Mouse (Mus musculus) CH12.LX (cell line): ENCODE measurements at regions not wholly inside any gene's neighbourhood (a gene's known extent, or its start where the extent isn't known, plus 50 kb on each side); places are given as distances from the start of the nearest gene placed in this dataset.

ENCODE experiments used
- DNase-seq: peaks from one replicate; pipeline ENCODE4 v3.0.0-alpha.2; 2013; ENCODE audit errors: extremely low read depth
- H3K27ac ChIP-seq: 2 replicates; pipeline ENCODE4 v1.5.1; 2012; ENCODE audit warnings: low read depth, mild to moderate bottlenecking, control low read depth, moderate library complexity; ENCODE audit not compliant: insufficient read depth
- H3K27me3 ChIP-seq: replicated peaks from 2 replicates; pipeline ENCODE3; 2012; ENCODE audit warnings: inconsistent platforms
- H3K36me3 ChIP-seq, 2 experiments: replicated peaks in 1 of 2; 2 replicates each; pipeline versions ENCODE3 to v1.6.1; 2012; ENCODE audit warnings: inconsistent platforms in 1 of 2, low read length in 1 of 2, mild to moderate bottlenecking in 1 of 2, mixed read lengths in 1 of 2, moderate library complexity in 1 of 2; ENCODE audit not compliant: control insufficient read depth in 1 of 2, insufficient read depth in 1 of 2
- H3K4me1 ChIP-seq, 2 experiments: 2 replicates each; pipeline ENCODE4 v1.6.1; 2012; ENCODE audit warnings: inconsistent platforms in 1 of 2, moderate library complexity in 1 of 2; ENCODE audit not compliant: insufficient read depth in 2 of 2, control insufficient read depth in 1 of 2
- H3K4me2 ChIP-seq: 2 replicates; pipeline ENCODE4 v1.6.1; 2012; ENCODE audit warnings: low read depth, mild to moderate bottlenecking, control low read depth; ENCODE audit not compliant: poor library complexity, insufficient read depth, severe bottlenecking
- H3K4me3 ChIP-seq, 3 experiments: fragments of 150-350 bp in 1 of 3; sonication (generic) in 1 of 3; replicated peaks in 1 of 3; 2 replicates each; pipeline versions ENCODE3 to v1.5.1; 2011 to 2012; ENCODE audit warnings: low read depth in 2 of 3, low read length in 2 of 3, mild to moderate bottlenecking in 2 of 3, moderate library complexity in 2 of 3, control low read depth in 1 of 3, improper control_type of control experiment in 1 of 3, inconsistent platforms in 1 of 3, mixed read lengths in 1 of 3; ENCODE audit not compliant: poor library complexity in 1 of 3
- H3K79me2 ChIP-seq: replicated peaks from 2 replicates; pipeline ENCODE4 v1.6.1; 2012; ENCODE audit warnings: mild to moderate bottlenecking, moderate library complexity; ENCODE audit not compliant: control insufficient read depth, poor library complexity, insufficient read depth, severe bottlenecking; ENCODE audit errors: extremely low read depth
- H3K9ac ChIP-seq: 2 replicates; pipeline ENCODE4 v1.6.1; 2012; ENCODE audit warnings: low read depth, mild to moderate bottlenecking, control low read depth, moderate library complexity; ENCODE audit not compliant: insufficient read depth
- H3K9me3 ChIP-seq: replicated peaks from 2 replicates; pipeline ENCODE3; 2012; ENCODE audit warnings: low read length, inconsistent platforms, mixed read lengths
- BHLHE40 ChIP-seq: IDR thresholded peaks from 2 replicates; pipeline ENCODE4 v1.6.1; 2011; ENCODE audit warnings: mild to moderate bottlenecking, low read depth, low read length, improper control_type of control experiment
- CHD2 ChIP-seq: IDR thresholded peaks from 2 replicates; pipeline ENCODE4 v1.6.1; 2011; ENCODE audit warnings: low read length, improper control_type of control experiment
- EP300 ChIP-seq: IDR thresholded peaks from 2 replicates; pipeline ENCODE4 v1.6.1; 2011; ENCODE audit warnings: low read length, improper control_type of control experiment
- IRF4 ChIP-seq: IDR thresholded peaks from 2 replicates; pipeline ENCODE4 v1.6.1; 2014; ENCODE audit warnings: low read depth, mild to moderate bottlenecking, inconsistent platforms, low read length, improper control_type of control experiment
- MAX ChIP-seq: IDR thresholded peaks from 2 replicates; pipeline ENCODE4 v1.6.1; 2011; ENCODE audit warnings: low read length, improper control_type of control experiment
- MEF2A ChIP-seq: IDR thresholded peaks from 2 replicates; pipeline ENCODE4 v1.6.1; 2014; ENCODE audit warnings: low read depth, mild to moderate bottlenecking, inconsistent platforms, low read length, improper control_type of control experiment, borderline replicate concordance
- NELFE ChIP-seq: IDR thresholded peaks from 2 replicates; pipeline ENCODE4 v1.6.1; 2011; ENCODE audit warnings: low read depth, low read length, improper control_type of control experiment
- SIN3A ChIP-seq: IDR thresholded peaks from 2 replicates; pipeline ENCODE4 v1.6.1; 2012; ENCODE audit warnings: low read length, improper control_type of control experiment, inconsistent platforms
- UBTF ChIP-seq: IDR thresholded peaks from 2 replicates; pipeline ENCODE4 v1.6.1; 2012; ENCODE audit warnings: low read depth, mild to moderate bottlenecking, inconsistent platforms, low read length, improper control_type of control experiment, moderate library complexity
- dilution Hi-C: fragments of 300-500 bp; cut with MboI; formaldehyde crosslinking; loops from 2 replicates; pipeline ENCODE4 v1.14.3; 2020; ENCODE audit warnings: low sequenced_read_pairs; ENCODE audit not compliant: extremely low pct_unique_long_range_greater_than_20kb, extremely low pct_ligation_motif_present
- in situ Hi-C: fragments of 300-500 bp; cut with MboI; formaldehyde crosslinking; loops from 3 replicates; pipeline ENCODE4 v1.14.3; 2019; ENCODE audit warnings: low sequenced_read_pairs, low pct_ligation_motif_present, low pct_unique_long_range_greater_than_20kb, mixed read lengths

GRCm38 (mm10) chr3:9341657-9342056 is 268.2 kb downstream of the Zfp704 start:
- H3K36me3 ChIP-seq, result no peaks in the 10 kb centered on the region
- H3K9ac ChIP-seq, result no peak overlapping the region
- H3K4me1 ChIP-seq, result peaks cover 4 to 9% of the 10 kb centered on the region in 2 experiments
- TF ChIP-seq BHLHE40 (no peak), SIN3A (no peak), NELFE (no peak), CHD2 (no peak), EP300 (no peak)
- H3K27me3 ChIP-seq, result no peaks in the 10 kb centered on the region
- no peak overlapping the region for H3K4me2 ChIP-seq
- H3K9me3 ChIP-seq, result no peaks in the 10 kb centered on the region
- in situ Hi-C loops (no loop called here), dilution Hi-C loops (no loop called here)
- H3K79me2 ChIP-seq, result no peaks in the 10 kb centered on the region
- H3K4me3 ChIP-seq, result no peak overlapping the region
- DNase-seq, result no peak
- no peak overlapping the region for H3K27ac ChIP-seq

- in situ Hi-C loops, result no loop called here
- H3K27ac ChIP-seq, result no peak overlapping the region
- DNase-seq, result no peak
- peak overlapping the region; percentile 41; the same call in 1 of the 2 replicates for H3K4me2 ChIP-seq
- H3K9ac ChIP-seq, result no peak overlapping the region
- no peaks in the 10 kb centered on the region for H3K36me3 ChIP-seq
- no peak overlapping the region for H3K4me3 ChIP-seq
- TF ChIP-seq MAX, result no peak
- TF ChIP-seq MEF2A, result no peak
- H3K79me2 ChIP-seq, result no peaks in the 10 kb centered on the region
- peaks cover 4 to 9% of the 10 kb centered on the region in 2 experiments for H3K4me1 ChIP-seq
- H3K9me3 ChIP-seq, result no peaks in the 10 kb centered on the region
- dilution Hi-C loops, result no loop called here
- H3K27me3 ChIP-seq, result no peaks in the 10 kb centered on the region
Observed at GRCm38 (mm10) chr3:9341244-9341643, 268.6 kb downstream of the Zfp704 start.

GRCm38 (mm10) chr3:9340788-9341187 is 269.1 kb downstream of the Zfp704 start:
- in situ Hi-C loops, result no loop called here
- H3K4me2 ChIP-seq, result peak overlapping the region; percentile 41
- no peak for DNase-seq
- no peak overlapping the region for H3K27ac ChIP-seq
- H3K4me3 ChIP-seq, result no peak overlapping the region
- H3K27me3 ChIP-seq, result no peaks in the 10 kb centered on the region
- H3K4me1 ChIP-seq, result peaks cover 4 to 6% of the 10 kb centered on the region in 2 experiments
- no peaks in the 10 kb centered on the region for H3K9me3 ChIP-seq
- no peak for TF ChIP-seq UBTF
- TF ChIP-seq IRF4, result no peak
- H3K36me3 ChIP-seq, result no peaks in the 10 kb centered on the region
- H3K9ac ChIP-seq, result no peak overlapping the region
- no peaks in the 10 kb centered on the region for H3K79me2 ChIP-seq
- dilution Hi-C loops, result no loop called here
